Comparison of ENCODE assay signal across 8 mouse cellular contexts in genomic region chr9:115310346-115311222, GRCm38 (mm10). TPM values are rescaled to one million over a fixed set of nuclear protein-coding genes. Genes with fewer than 3 reads are reported as not detected.
DNase-seq lines count a peak whose midpoint lies in the region; ATAC-seq and TF ChIP-seq lines count a peak whose summit lies in the region.

Gene Stt3b (minus strand): TSS chr9:115310421.

- peak within 1 kb of the TSS; percentile 37 for H3K4me2 ChIP-seq in CH12.LX (ENCODE audit: insufficient read depth, low read depth, poor library complexity, severe bottlenecking)
- H3K4me2 ChIP-seq in forebrain, embryonic 11.5 days (ENCODE audit: low read depth, low read length, severe bottlenecking) = peak within 1 kb of the TSS; percentile 58
- H3K4me2 ChIP-seq in heart, embryonic 16.5 days (ENCODE audit: low read depth, low read length) = peak within 1 kb of the TSS; percentile 77
- peak within 1 kb of the TSS; percentile 93 for H3K4me2 ChIP-seq in liver, embryonic 15.5 days
- peak within 1 kb of the TSS; percentile 71 for H3K4me2 ChIP-seq in neural tube, embryonic 12.5 days (replicated peaks)

- H3K4me3 ChIP-seq in CH12.LX (replicated peaks in 1 of 3; ENCODE audit: low read depth in 2 of 3, low read length in 2 of 3, poor library complexity in 1 of 3) = peak within 1 kb of the TSS; percentile 94 to 96 (median 95)
- H3K4me3 ChIP-seq in forebrain, embryonic 11.5 days (ENCODE audit: low read depth, low read length) = peak within 1 kb of the TSS; percentile 98
- H3K4me3 ChIP-seq in heart, embryonic 16.5 days (ENCODE audit: low read length) = peak within 1 kb of the TSS; percentile 98
- H3K4me3 ChIP-seq in liver, embryonic 15.5 days (replicated peaks) = peak within 1 kb of the TSS; percentile 99
- H3K4me3 ChIP-seq in neural tube, embryonic 12.5 days = peak within 1 kb of the TSS; percentile 95

- DNase-seq in CH12.LX (ENCODE audit: extremely low read depth) = peak; percentile 98
- peak; percentile 97 for DNase-seq in c-Kit-positive CD71-positive TER-119-negative erythroid progenitor cells, embryonic 14.5 days (ENCODE audit: low read depth)
- peak; percentile 100 for DNase-seq in forebrain, embryonic 11.5 days (ENCODE audit: low spot score)
- peak; percentile 99 to 100 for DNase-seq in kidney, postnatal 36 days
- peak; percentile 97 for DNase-seq in telencephalon, adult 2 months (ENCODE audit: low read depth, low spot score)

- H3K27ac ChIP-seq in CH12.LX (ENCODE audit: insufficient read depth, low read depth) = peak within 1 kb of the TSS; percentile 71
- H3K27ac ChIP-seq in forebrain, embryonic 11.5 days (ENCODE audit: low read depth, low read length) = peak within 1 kb of the TSS; percentile 95
- H3K27ac ChIP-seq in heart, embryonic 16.5 days (ENCODE audit: low read length) = peak within 1 kb of the TSS; percentile 99
- peak within 1 kb of the TSS; percentile 95 for H3K27ac ChIP-seq in liver, embryonic 15.5 days (replicated peaks)
- peak within 1 kb of the TSS; percentile 95 for H3K27ac ChIP-seq in neural tube, embryonic 12.5 days

- H3K9ac ChIP-seq in CH12.LX (ENCODE audit: insufficient read depth, low read depth) = peak within 1 kb of the TSS; percentile 95
- peak within 1 kb of the TSS; percentile 98 for H3K9ac ChIP-seq in forebrain, embryonic 11.5 days (ENCODE audit: low read length)
- H3K9ac ChIP-seq in heart, embryonic 16.5 days (ENCODE audit: low read length) = peak within 1 kb of the TSS; percentile 100
- peak within 1 kb of the TSS; percentile 97 for H3K9ac ChIP-seq in liver, embryonic 15.5 days
- peak within 1 kb of the TSS; percentile 98 for H3K9ac ChIP-seq in neural tube, embryonic 12.5 days

- peaks cover 41% of the 10 kb centered on the region for H3K79me2 ChIP-seq in CH12.LX (replicated peaks; ENCODE audit: control insufficient read depth, extremely low read depth, insufficient read depth, poor library complexity, severe bottlenecking)

- no peaks in the 10 kb centered on the region for H3K36me3 ChIP-seq in CH12.LX (replicated peaks in 1 of 2; ENCODE audit: control insufficient read depth in 1 of 2, insufficient read depth in 1 of 2, low read length in 1 of 2)
- no peaks in the 10 kb centered on the region for H3K36me3 ChIP-seq in forebrain, embryonic 11.5 days (ENCODE audit: control insufficient read depth, insufficient read depth, low read length)
- no peaks in the 10 kb centered on the region for H3K36me3 ChIP-seq in heart, embryonic 16.5 days (ENCODE audit: control insufficient read depth, insufficient read depth)
- no peaks in the 10 kb centered on the region for H3K36me3 ChIP-seq in liver, embryonic 15.5 days (replicated peaks)
- no peaks in the 10 kb centered on the region for H3K36me3 ChIP-seq in neural tube, embryonic 12.5 days

- TF ChIP-seq RAD21 in CH12.LX (IDR thresholded peaks at IDR 0.05; ENCODE audit: low read depth, low read length) = 0 out of 2 replicates have a peak, but pooled peaks have one; percentile 2

- WGBS in forebrain, embryonic 11.5 days = under 1% methylated on average over 77 of the region's 91 CpGs
- under 1% methylated on average over 85 of the region's 91 CpGs for WGBS in heart, embryonic 16.5 days
- WGBS in liver, embryonic 15.5 days (ENCODE audit: insufficient replicate concordance) = 0% methylated on average over 88 of the region's 91 CpGs
- under 1% methylated on average over 91 of the region's 91 CpGs for WGBS in neural tube, embryonic 12.5 days

- peak; percentile 89 for TF ChIP-seq POLR2A in CH12.LX (IDR thresholded peaks at IDR 0.05; ENCODE audit: low read depth, low read length)

- no peak for TF ChIP-seq EP300 in CH12.LX (IDR thresholded peaks at IDR 0.05; ENCODE audit: low read length)

- no peaks in the 10 kb centered on the region for H3K27me3 ChIP-seq in CH12.LX (replicated peaks)
- no peaks in the 10 kb centered on the region for H3K27me3 ChIP-seq in forebrain, embryonic 11.5 days (ENCODE audit: control insufficient read depth, insufficient read depth, low read length)
- no peaks in the 10 kb centered on the region for H3K27me3 ChIP-seq in heart, embryonic 16.5 days (ENCODE audit: control insufficient read depth, insufficient read depth, low read length)
- no peaks in the 10 kb centered on the region for H3K27me3 ChIP-seq in liver, embryonic 15.5 days
- H3K27me3 ChIP-seq in neural tube, embryonic 12.5 days (replicated peaks) = no peaks in the 10 kb centered on the region

- peak; percentile 94 for ATAC-seq in forebrain, embryonic 11.5 days (replicated peaks; ENCODE audit: low FRiP score)
- ATAC-seq in heart, embryonic 16.5 days (replicated peaks; ENCODE audit: extremely low read depth, insufficient read depth, low FRiP score) = peak; percentile 93
- peak; percentile 87 for ATAC-seq in liver, embryonic 15.5 days (ENCODE audit: insufficient read depth)
- ATAC-seq in neural tube, embryonic 12.5 days (ENCODE audit: low FRiP score, low read depth) = peak; percentile 94

- no peaks in the 10 kb centered on the region for H3K9me3 ChIP-seq in CH12.LX (replicated peaks; ENCODE audit: low read length)
- no peaks in the 10 kb centered on the region for H3K9me3 ChIP-seq in forebrain, embryonic 11.5 days (ENCODE audit: control insufficient read depth, low read length)
- H3K9me3 ChIP-seq in heart, embryonic 16.5 days (replicated peaks; ENCODE audit: control insufficient read depth, low read length) = no peaks in the 10 kb centered on the region
- H3K9me3 ChIP-seq in liver, embryonic 15.5 days (replicated peaks) = no peaks in the 10 kb centered on the region
- H3K9me3 ChIP-seq in neural tube, embryonic 12.5 days = no peaks in the 10 kb centered on the region

- in situ Hi-C loops in CH12.LX (cut with MboI; ENCODE audit: low pct_ligation_motif_present, low pct_unique_long_range_greater_than_20kb, low sequenced_read_pairs) = loop anchor here (10.0 kb wide), 1 partner anchor 174 kb away; no protein-coding TSS in a partner anchor

- dilution Hi-C loops in CH12.LX (cut with MboI; ENCODE audit: extremely low pct_ligation_motif_present, extremely low pct_unique_long_range_greater_than_20kb, low sequenced_read_pairs) = no loop called here

- TF ChIP-seq CTCF in CH12.LX (conservative IDR thresholded peaks at IDR 0.05 in 1 of 2, IDR thresholded peaks at IDR 0.05 in 1 of 2; ENCODE audit: low read depth in 2 of 2, low read length in 2 of 2) = peak in 1 of 2 experiments; percentile 22; a peak in 1 of 4 replicates

- peaks cover 0 to 9% of the 10 kb centered on the region in 2 experiments; a peak in 2 of 4 replicates for H3K4me1 ChIP-seq in CH12.LX (ENCODE audit: control insufficient read depth in 1 of 2, insufficient read depth in 2 of 2)
- peaks cover 7% of the 10 kb centered on the region; the same call in 1 of the 2 replicates for H3K4me1 ChIP-seq in forebrain, embryonic 11.5 days (replicated peaks; ENCODE audit: control insufficient read depth, insufficient read depth, low read length)
- peaks cover 26% of the 10 kb centered on the region for H3K4me1 ChIP-seq in heart, embryonic 16.5 days (ENCODE audit: control insufficient read depth, insufficient read depth, low read length)
- peaks cover 64% of the 10 kb centered on the region for H3K4me1 ChIP-seq in liver, embryonic 15.5 days (replicated peaks)
- peaks cover 24% of the 10 kb centered on the region for H3K4me1 ChIP-seq in neural tube, embryonic 12.5 days

TF ChIP-seq in CH12.LX, 34 proteins besides CTCF, POLR2A, EP300 and RAD21 (continues in another document):
- TF ChIP-seq ZMIZ1 (IDR thresholded peaks at IDR 0.05; ENCODE audit: low read depth, low read length) (peak; percentile 86), BHLHE40 (IDR thresholded peaks at IDR 0.05; ENCODE audit: low read depth, low read length) (peak; percentile 95), MAX (IDR thresholded peaks at IDR 0.05; ENCODE audit: low read length) (peak; percentile 96), USF2 (conservative IDR thresholded peaks at IDR 0.05; ENCODE audit: low read depth, low read length) (peak; percentile 76), CHD1 (IDR thresholded peaks at IDR 0.05; ENCODE audit: low read depth, low read length) (no peak), CHD2 (IDR thresholded peaks at IDR 0.05; ENCODE audit: low read length) (no peak; the same call in 1 of the 2 replicates), ZNF384 (IDR thresholded peaks at IDR 0.05; ENCODE audit: low read depth, low read length) (peak; percentile 82), MYC (IDR thresholded peaks at IDR 0.05; ENCODE audit: low read depth, low read length) (peak; percentile 91), GABPA (IDR thresholded peaks at IDR 0.05; ENCODE audit: insufficient replicate concordance, low read depth, low read length) (no peak), SMC3 (IDR thresholded peaks at IDR 0.05; ENCODE audit: low read depth, low read length) (no peak), MXI1 (IDR thresholded peaks at IDR 0.05; ENCODE audit: low read depth, low read length) (peak; percentile 97), IRF4 (IDR thresholded peaks at IDR 0.05; ENCODE audit: low read depth, low read length) (peak; percentile 47), ELF1 (IDR thresholded peaks at IDR 0.05; ENCODE audit: low read depth, low read length) (peak; percentile 70), SIN3A (IDR thresholded peaks at IDR 0.05; ENCODE audit: low read length) (peak; percentile 82), TBP (conservative IDR thresholded peaks at IDR 0.05; ENCODE audit: low read depth, low read length) (peak; percentile 30; the same call in 1 of the 2 replicates), TCF12 (IDR thresholded peaks at IDR 0.05; ENCODE audit: low read depth, low read length) (peak; percentile 57; the same call in 1 of the 2 replicates), ZC3H11A (IDR thresholded peaks at IDR 0.05; ENCODE audit: low read depth, low read length) (no peak), POLR2AphosphoS2 (IDR thresholded peaks at IDR 0.05; ENCODE audit: low read depth, low read length) (0 out of 2 replicates have a peak, but pooled peaks have one; percentile 52), PAX5 (IDR thresholded peaks at IDR 0.05; ENCODE audit: low read length) (no peak), USF1 (IDR thresholded peaks at IDR 0.05; ENCODE audit: low read depth, low read length) (peak; percentile 94), JUN (IDR thresholded peaks at IDR 0.05; ENCODE audit: insufficient read depth, low read depth, low read length) (no peak), MAFK (IDR thresholded peaks at IDR 0.05; ENCODE audit: insufficient replicate concordance, low read length) (no peak), UBTF (IDR thresholded peaks at IDR 0.05; ENCODE audit: low read depth, low read length) (peak; percentile 41; the same call in 1 of the 2 replicates)

RNA-seq across cellular contexts. Expression of gene Stt3b, which starts in this region (rescaled TPM):
- 103 and 114 TPM in 2 replicates for total RNA-seq in CH12.LX (2012; rRNA removed)
- 152 and 155 TPM in 2 replicates for total RNA-seq in CH12.LX (2014; rRNA removed)
- 108 and 118 TPM in 2 replicates for polyA plus RNA-seq in CH12.LX (2012; ENCODE audit: insufficient read length, low read depth)
- 104 and 110 TPM in 2 replicates for polyA plus RNA-seq in forebrain, embryonic 11.5 days (2014; fragmentation: Nextera tagmentation; extraction: Ambion mirVana)
- polyA plus RNA-seq in heart, embryonic 16.5 days (2015; fragmentation: Nextera tagmentation; extraction: Ambion mirVana) = 69.8 and 74.5 TPM in 2 replicates
- 61.0 and 66.4 TPM in 2 replicates for polyA plus RNA-seq in liver, embryonic 15.5 days (2015; fragmentation: Nextera tagmentation; extraction: Ambion mirVana)
- polyA plus RNA-seq in neural tube, embryonic 12.5 days (2016; fragmentation: Nextera tagmentation; extraction: Ambion mirVana) = 124 and 128 TPM in 2 replicates

Comparison
In these comparisons a context has a peak if more than half of its experiments do, and no peak if none do; other contexts are left out.
1. Peak in every context shown above with its lines: DNase-seq, ATAC-seq, H3K4me3 ChIP-seq and H3K27ac ChIP-seq.
2. H3K4me2 ChIP-seq: peak in every context shown above with its lines; median percentile 93 in liver, embryonic 15.5 days; 77 in heart, embryonic 16.5 days; 71 in neural tube, embryonic 12.5 days; 58 in forebrain, embryonic 11.5 days; 37 in CH12.LX.